Mouse (Mus musculus) embryonic facial prominence, embryonic 15.5 days (tissue): ENCODE measurements around the gene Exd1. TPM values are rescaled to one million over a fixed set of nuclear protein-coding genes. Genes with fewer than 3 reads are reported as not detected.

Source experiments
- ATAC-seq: fragments of 200-750 bp; cut with Nextera tagmentation; 2 replicates; pipeline ENCODE4 v1.8.0; 2017; ENCODE audit warnings: low read depth, moderate TSS enrichment; ENCODE audit not compliant: insufficient number of reproducible peaks, low FRiP score, low TSS enrichment
- H3K27ac ChIP-seq: fragments of 300-500 bp; sonication (generic); replicated peaks from 2 replicates; pipeline ENCODE4 v1.5.1; 2015; ENCODE audit warnings: mild to moderate bottlenecking, inconsistent platforms
- H3K27me3 ChIP-seq: fragments of 300-500 bp; sonication (generic); 2 replicates; pipeline ENCODE4 v1.6.1; 2015; ENCODE audit warnings: inconsistent platforms
- H3K36me3 ChIP-seq: fragments of 300-500 bp; sonication (generic); 2 replicates; pipeline ENCODE4 v1.6.1; 2015; ENCODE audit warnings: mild to moderate bottlenecking, inconsistent platforms
- H3K4me1 ChIP-seq: fragments of 300-500 bp; sonication (generic); 2 replicates; pipeline ENCODE4 v1.6.1; 2015; ENCODE audit warnings: inconsistent platforms
- H3K4me2 ChIP-seq: fragments of 300-500 bp; sonication (generic); replicated peaks from 2 replicates; pipeline ENCODE4 v1.6.1; 2015; ENCODE audit warnings: mild to moderate bottlenecking, inconsistent platforms
- H3K4me3 ChIP-seq: fragments of 300-500 bp; sonication (generic); replicated peaks from 2 replicates; pipeline ENCODE4 v1.5.1; 2015; ENCODE audit warnings: mild to moderate bottlenecking, inconsistent platforms
- H3K9ac ChIP-seq: fragments of 300-500 bp; sonication (generic); 2 replicates; pipeline ENCODE4 v1.6.1; 2015; ENCODE audit warnings: inconsistent platforms
- H3K9me3 ChIP-seq: fragments of 300-500 bp; sonication (generic); replicated peaks from 2 replicates; pipeline ENCODE4 v1.6.1; 2016; ENCODE audit warnings: inconsistent platforms
- WGBS: fragments of 180-500 bp; shearing (Covaris S2); methylation state at CpG from one replicate; pipeline ENCODE4 v1.1.7; 2015; 5-methylcytosine and 5-hydroxymethylcytosine counted together
- polyA plus RNA-seq: library from polyadenylated mRNA; unstranded; fragments of >200 nt; fragmentation: Nextera tagmentation; extraction: Ambion mirVana; gene quantifications from 2 replicates; pipeline ENCODE4 v1.2.1, GENCODE M21; 2015

Exd1 gene
- 0.29 and 0.43 TPM in 2 replicates for polyA plus RNA-seq

- Histone ChIP-seq H3K27me3 (no peaks in the 10 kb centered on the region), H3K4me1 (peaks cover 12% of the 10 kb centered on the region), H3K9me3 (no peaks in the 10 kb centered on the region), H3K4me3 (peak within 1 kb of the TSS; percentile 81), H3K36me3 (no peaks in the 10 kb centered on the region), H3K27ac (peak within 1 kb of the TSS; percentile 90), H3K9ac (peak within 1 kb of the TSS; percentile 65), H3K4me2 (peak within 1 kb of the TSS; percentile 79)
- peak; percentile 99 for ATAC-seq
- under 1% methylated on average over 57 of the region's 57 CpGs for WGBS
Observed at GRCm38 (mm10) chr2:119547522-119548370, at the start of gene Exd1, which contains the start of gene Chp1. TSS of gene Exd1 (minus strand) at chr2:119547627. TSS of gene Chp1 (plus strand) at chr2:119547697.

- Histone ChIP-seq H3K4me3 (no peak overlapping the region), H3K27ac (no peak overlapping the region), H3K4me2 (no peak overlapping the region), H3K9me3 (no peaks in the 10 kb centered on the region), H3K27me3 (no peaks in the 10 kb centered on the region), H3K36me3 (peaks cover 32% of the 10 kb centered on the region), H3K9ac (no peak overlapping the region), H3K4me1 (peaks cover 6% of the 10 kb centered on the region)
- ATAC-seq, result no peak
- WGBS, result 89% methylated on average over 8 of the region's 8 CpGs
Observed at GRCm38 (mm10) chr2:119596781-119597330, 49.4 kb upstream of the Exd1 start.

DNA sequence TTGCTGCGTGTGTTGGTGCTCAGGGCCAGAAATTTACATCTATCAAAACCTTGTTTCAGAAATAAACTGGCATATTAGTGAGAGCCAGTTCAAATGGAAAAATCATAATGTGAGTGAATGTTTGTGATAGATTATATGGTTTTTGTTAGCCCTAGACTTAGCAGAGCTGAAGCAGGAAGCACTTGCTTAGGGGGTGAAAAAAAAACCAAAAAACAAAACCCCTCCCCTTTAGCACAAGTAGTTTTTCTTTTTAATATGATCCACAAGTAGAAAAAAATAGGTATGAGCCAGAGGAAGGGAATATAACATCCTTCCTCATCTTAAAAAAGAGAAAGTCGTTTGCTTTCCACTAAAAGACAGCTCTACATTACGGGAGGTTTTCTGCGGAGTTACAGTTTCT, 47.9 kb upstream of the Exd1 start:
- peaks cover 6% of the 10 kb centered on the region for H3K4me1 ChIP-seq
- no peaks in the 10 kb centered on the region for H3K9me3 ChIP-seq
- H3K4me2 ChIP-seq, result peak overlapping the region; percentile 51
- H3K4me3 ChIP-seq, result peak overlapping the region; percentile 76
- no peaks in the 10 kb centered on the region for H3K27me3 ChIP-seq
- ATAC-seq, result no peak
- H3K9ac ChIP-seq, result peak overlapping the region; percentile 82
- WGBS, result 32% methylated on average over 4 of the region's 4 CpGs
- H3K27ac ChIP-seq, result no peak overlapping the region
- peaks cover 32% of the 10 kb centered on the region for H3K36me3 ChIP-seq

DNA sequence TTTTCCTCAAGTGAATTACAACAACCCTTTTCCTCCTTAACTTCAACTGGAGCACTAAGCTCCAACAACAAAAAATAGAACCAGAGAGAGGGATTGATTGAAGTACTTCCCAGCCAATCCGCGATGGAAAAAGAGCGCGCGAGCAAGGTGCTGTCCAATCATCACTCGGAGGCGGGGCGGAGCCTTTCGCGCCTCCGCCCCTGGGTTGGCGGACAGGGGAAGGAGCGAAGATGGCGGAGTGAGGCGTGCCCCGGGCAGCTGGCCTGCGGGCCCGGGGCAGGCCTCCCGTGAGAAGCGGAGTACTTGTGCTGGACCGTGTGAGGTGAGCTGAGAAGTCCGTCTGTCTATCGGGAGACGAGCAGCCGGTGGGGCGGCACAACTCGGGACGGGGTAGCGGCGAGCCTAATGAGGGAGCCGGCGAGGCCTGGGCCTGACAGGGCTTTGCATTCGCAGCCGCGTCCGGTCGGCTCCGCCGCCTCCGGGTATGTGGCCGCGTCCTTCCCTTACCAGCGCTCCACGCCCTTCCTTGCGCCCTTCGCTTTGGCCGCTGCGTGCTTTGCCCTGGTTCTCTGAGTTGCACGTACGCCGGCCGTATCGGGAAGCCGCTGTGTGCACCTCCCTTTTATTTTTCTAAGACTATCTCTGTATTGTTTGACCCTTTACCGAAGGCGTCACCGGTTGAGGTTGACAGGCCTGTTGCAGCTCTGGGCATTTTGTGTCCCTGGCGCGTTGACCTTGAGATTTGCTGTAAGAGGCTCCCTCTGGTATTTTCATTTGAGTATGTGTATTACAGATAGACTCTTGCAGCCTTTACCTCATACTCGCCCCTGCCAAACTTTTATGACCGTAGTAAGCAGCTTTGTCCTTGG, 46.9 kb upstream of the Exd1 start:
- under 1% methylated on average over 61 of the region's 61 CpGs for WGBS
- peak; percentile 97 for ATAC-seq
- H3K4me1 ChIP-seq, result peaks cover 6% of the 10 kb centered on the region

GRCm38 (mm10) chr2:119593765-119594112, 46.3 kb upstream of the Exd1 start:
- Histone ChIP-seq H3K36me3 (peaks cover 21% of the 10 kb centered on the region), H3K4me1 (peaks cover 6% of the 10 kb centered on the region), H3K27ac (peak overlapping the region; percentile 84), H3K9ac (no peak overlapping the region), H3K4me2 (peak overlapping the region; percentile 51), H3K27me3 (no peaks in the 10 kb centered on the region), H3K4me3 (peak overlapping the region; percentile 76), H3K9me3 (no peaks in the 10 kb centered on the region)
- ATAC-seq, result no peak
- 12% methylated on average over 7 of the region's 7 CpGs for WGBS

More for the DNA sequence above, 46.9 kb upstream of the Exd1 start:
- Histone ChIP-seq H3K4me2 (peak overlapping the region; percentile 51), H3K9me3 (no peaks in the 10 kb centered on the region), H3K27ac (peak overlapping the region; percentile 86), H3K9ac (peak overlapping the region; percentile 82), H3K4me3 (peak overlapping the region; percentile 76), H3K27me3 (no peaks in the 10 kb centered on the region), H3K36me3 (peaks cover 26% of the 10 kb centered on the region)

GRCm38 (mm10) chr2:119591247-119591646, 43.8 kb upstream of the Exd1 start:
- no peak overlapping the region for H3K27ac ChIP-seq
- H3K4me1 ChIP-seq, result peaks cover 6% of the 10 kb centered on the region; the same call in 1 of the 2 replicates
- 87% methylated on average over 3 of the region's 3 CpGs for WGBS
- no peak overlapping the region for H3K4me3 ChIP-seq
- H3K36me3 ChIP-seq, result peaks cover 6% of the 10 kb centered on the region; the same call in 1 of the 2 replicates
- no peak overlapping the region for H3K9ac ChIP-seq
- H3K9me3 ChIP-seq, result no peaks in the 10 kb centered on the region
- no peak for ATAC-seq
- H3K4me2 ChIP-seq, result no peak overlapping the region
- no peaks in the 10 kb centered on the region for H3K27me3 ChIP-seq

- H3K9ac ChIP-seq, result no peak overlapping the region
- WGBS, result 13% methylated on average over 4 of the region's 4 CpGs
- no peaks in the 10 kb centered on the region for H3K4me1 ChIP-seq
- no peak for ATAC-seq
- no peak overlapping the region for H3K4me3 ChIP-seq
- H3K4me2 ChIP-seq, result no peak overlapping the region
- no peak overlapping the region for H3K27ac ChIP-seq
- no peaks in the 10 kb centered on the region for H3K27me3 ChIP-seq
- H3K9me3 ChIP-seq, result no peaks in the 10 kb centered on the region
- peaks cover 9% of the 10 kb centered on the region; the same call in 1 of the 2 replicates for H3K36me3 ChIP-seq
Observed at GRCm38 (mm10) chr2:119587383-119587782, 40.0 kb upstream of the Exd1 start.

GRCm38 (mm10) chr2:119584282-119584681, 36.9 kb upstream of the Exd1 start:
- H3K4me1 ChIP-seq, result no peaks in the 10 kb centered on the region
- H3K9ac ChIP-seq, result no peak overlapping the region
- ATAC-seq, result no peak
- H3K4me2 ChIP-seq, result no peak overlapping the region
- 87% methylated on average over 8 of the region's 8 CpGs for WGBS
- no peaks in the 10 kb centered on the region for H3K9me3 ChIP-seq
- 0 out of 2 replicates have a peak, but pooled peaks cover 4% of the 10 kb centered on the region for H3K36me3 ChIP-seq
- no peak overlapping the region for H3K4me3 ChIP-seq
- no peak overlapping the region for H3K27ac ChIP-seq
- no peaks in the 10 kb centered on the region for H3K27me3 ChIP-seq

- 51% methylated on average over 2 of the region's 2 CpGs for WGBS
- H3K27me3 ChIP-seq, result no peaks in the 10 kb centered on the region
- no peak overlapping the region for H3K27ac ChIP-seq
- 0 out of 2 replicates have a peak, but pooled peaks cover 4% of the 10 kb centered on the region for H3K36me3 ChIP-seq
- H3K4me2 ChIP-seq, result no peak overlapping the region
- no peaks in the 10 kb centered on the region for H3K4me1 ChIP-seq
- H3K9me3 ChIP-seq, result no peaks in the 10 kb centered on the region
- H3K9ac ChIP-seq, result no peak overlapping the region
- ATAC-seq, result no peak
- no peak overlapping the region for H3K4me3 ChIP-seq
Observed at GRCm38 (mm10) chr2:119583439-119583838, 36.0 kb upstream of the Exd1 start.

GRCm38 (mm10) chr2:119581571-119581970, 34.1 kb upstream of the Exd1 start:
- H3K9ac ChIP-seq, result no peak overlapping the region
- no peak overlapping the region for H3K4me3 ChIP-seq
- H3K4me1 ChIP-seq, result no peaks in the 10 kb centered on the region
- H3K27me3 ChIP-seq, result no peaks in the 10 kb centered on the region
- no peaks in the 10 kb centered on the region for H3K9me3 ChIP-seq
- 90% methylated on average over 3 of the region's 3 CpGs for WGBS
- no peak for ATAC-seq
- H3K4me2 ChIP-seq, result no peak overlapping the region
- H3K36me3 ChIP-seq, result 0 out of 2 replicates have a peak, but pooled peaks cover 4% of the 10 kb centered on the region
- no peak overlapping the region for H3K27ac ChIP-seq

GRCm38 (mm10) chr2:119572471-119572870, 25.0 kb upstream of the Exd1 start:
- H3K4me2 ChIP-seq, result no peak overlapping the region
- no peak overlapping the region for H3K9ac ChIP-seq
- WGBS, result 83% methylated on average over 1 of the region's 1 CpGs
- H3K27me3 ChIP-seq, result no peaks in the 10 kb centered on the region
- H3K4me1 ChIP-seq, result no peaks in the 10 kb centered on the region
- no peaks in the 10 kb centered on the region for H3K9me3 ChIP-seq
- ATAC-seq, result no peak
- no peak overlapping the region for H3K27ac ChIP-seq
- H3K4me3 ChIP-seq, result no peak overlapping the region
- H3K36me3 ChIP-seq, result peaks cover 19% of the 10 kb centered on the region
